20 mouse cellular contexts compared by ENCODE assay signal in the genomic region with DNA sequence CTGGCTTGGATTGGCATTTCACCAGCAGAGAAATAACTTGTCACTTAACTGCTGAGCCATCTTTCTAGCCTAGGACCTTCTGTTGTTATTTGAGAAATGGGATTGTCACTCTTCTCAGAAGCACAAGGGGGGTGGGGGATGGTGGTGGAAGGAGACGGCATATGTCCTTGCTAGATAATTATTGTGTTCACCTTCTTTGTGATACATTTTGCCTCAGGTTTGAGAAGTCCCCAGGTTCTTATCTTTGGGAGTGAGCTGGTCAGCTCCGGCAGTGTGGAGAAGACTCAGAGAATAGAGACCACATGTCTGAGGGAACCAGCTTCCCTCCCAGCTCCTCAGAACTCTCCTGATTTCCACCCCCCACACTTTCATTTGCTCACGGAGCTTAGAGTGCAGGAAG.
"Had no signal": no experiment of that assay in that cellular context is flagged by ENCODE, and none has a peak within 500 bp of the region (broad histone marks: within the 10 kb centered on the region; RNA-seq: fewer than 3 reads in every experiment).

No protein-coding gene starts in this region.

- H3K9ac ChIP-seq: intestine, embryonic 15.5 days; kidney, embryonic 15.5 days; limb, embryonic 13.5 days; lung, embryonic 15.5 days; midbrain, embryonic 13.5 days had no signal

- H3K4me3 ChIP-seq: intestine, embryonic 15.5 days; kidney, embryonic 15.5 days; limb, embryonic 10.5 days; limb, embryonic 13.5 days; lung, embryonic 15.5 days; midbrain, embryonic 10.5 days; midbrain, embryonic 13.5 days had no signal

- H3K36me3 ChIP-seq: intestine, embryonic 15.5 days; kidney, embryonic 15.5 days; limb, embryonic 10.5 days; limb, embryonic 13.5 days; lung, embryonic 15.5 days; midbrain, embryonic 10.5 days; midbrain, embryonic 13.5 days had no signal

- ATAC-seq: intestine, embryonic 15.5 days; midbrain, embryonic 13.5 days; midbrain, embryonic 16.5 days had no signal

- H3K4me2 ChIP-seq: intestine, embryonic 15.5 days; kidney, embryonic 15.5 days; limb, embryonic 13.5 days; lung, embryonic 15.5 days; midbrain, embryonic 13.5 days had no signal

- H3K4me1 ChIP-seq: intestine, embryonic 15.5 days; kidney, embryonic 15.5 days; limb, embryonic 10.5 days; limb, embryonic 13.5 days; lung, embryonic 15.5 days; midbrain, embryonic 10.5 days; midbrain, embryonic 13.5 days had no signal

- DNase-seq: kidney, adult 11 months; kidney, adult 8-10 months; kidney, postnatal 10 days; kidney, postnatal 36 days; lung, adult 18-20 months; lung, postnatal 14 days; lung, postnatal 4 days; right cerebral cortex, postnatal 4 days; thymus, adult 2 months; thymus, postnatal 14 days; thymus, postnatal 4 days had no signal

- H3K27me3 ChIP-seq: intestine, embryonic 15.5 days; kidney, embryonic 15.5 days; limb, embryonic 13.5 days; lung, embryonic 15.5 days; midbrain, embryonic 13.5 days had no signal

- H3K27ac ChIP-seq: intestine, embryonic 15.5 days; kidney, embryonic 15.5 days; limb, embryonic 10.5 days; limb, embryonic 13.5 days; lung, embryonic 15.5 days; midbrain, embryonic 10.5 days; midbrain, embryonic 13.5 days; stomach, postnatal 0 days had no signal

- H3K9me3 ChIP-seq: intestine, embryonic 15.5 days; limb, embryonic 10.5 days; lung, embryonic 15.5 days had no signal
